Mouse (Mus musculus) midbrain, embryonic 15.5 days (tissue): ENCODE measurements at regions not wholly inside any gene's neighbourhood (a gene's known extent, or its start where the extent isn't known, plus 50 kb on each side); places are given as distances from the start of the nearest gene placed in this dataset.

Source experiments
- ATAC-seq: fragments of 200-750 bp; cut with Nextera tagmentation; replicated peaks from 2 replicates; pipeline ENCODE4 v1.8.0; 2017; ENCODE audit warnings: moderate TSS enrichment
- H3K27ac ChIP-seq: fragments of 300-500 bp; sonication (generic); 2 replicates; pipeline ENCODE4 v1.5.1; 2015; ENCODE audit warnings: mild to moderate bottlenecking, inconsistent platforms
- H3K27me3 ChIP-seq: fragments of 300-500 bp; sonication (generic); replicated peaks from 2 replicates; pipeline ENCODE4 v1.6.1; 2015; ENCODE audit warnings: inconsistent platforms
- H3K36me3 ChIP-seq: fragments of 300-500 bp; sonication (generic); replicated peaks from 2 replicates; pipeline ENCODE4 v1.6.1; 2015; ENCODE audit warnings: inconsistent platforms
- H3K4me1 ChIP-seq: fragments of 300-500 bp; sonication (generic); 2 replicates; pipeline ENCODE4 v1.6.1; 2015; ENCODE audit warnings: inconsistent platforms
- H3K4me2 ChIP-seq: fragments of 300-500 bp; sonication (generic); 2 replicates; pipeline ENCODE4 v1.6.1; 2015; ENCODE audit warnings: inconsistent platforms, mild to moderate bottlenecking, moderate library complexity
- H3K4me3 ChIP-seq: fragments of 300-500 bp; sonication (generic); 2 replicates; pipeline ENCODE4 v1.5.1; 2015; ENCODE audit warnings: mild to moderate bottlenecking, inconsistent platforms
- H3K9ac ChIP-seq: fragments of 300-500 bp; sonication (generic); 2 replicates; pipeline ENCODE4 v1.6.1; 2015; ENCODE audit warnings: mild to moderate bottlenecking, inconsistent platforms
- H3K9me3 ChIP-seq: fragments of 300-500 bp; sonication (generic); 2 replicates; pipeline ENCODE4 v1.6.1; 2016; ENCODE audit warnings: inconsistent platforms
- WGBS: fragments of 180-500 bp; shearing (Covaris S2); methylation state at CpG from one replicate; pipeline ENCODE4 v1.1.7; 2015; ENCODE audit warnings: mixed read lengths; 5-methylcytosine and 5-hydroxymethylcytosine counted together

GRCm38 (mm10) chr12:99039497-99040322, 119.3 kb downstream of the Ttc8 start:
- 28% methylated on average over 9 of the region's 9 CpGs for WGBS
- no peaks in the 10 kb centered on the region for H3K9me3 ChIP-seq
- H3K4me1 ChIP-seq, result peaks cover 9% of the 10 kb centered on the region; the same call in 1 of the 2 replicates
- no peak overlapping the region for H3K27ac ChIP-seq
- H3K9ac ChIP-seq, result no peak overlapping the region
- H3K27me3 ChIP-seq, result no peaks in the 10 kb centered on the region
- ATAC-seq, result 0 out of 2 replicates have a peak, but pooled peaks have one; percentile 24
- no peaks in the 10 kb centered on the region for H3K36me3 ChIP-seq
- no peak overlapping the region for H3K4me3 ChIP-seq
- H3K4me2 ChIP-seq, result no peak overlapping the region

GRCm38 (mm10) chr12:99041606-99042005, 121.2 kb downstream of the Ttc8 start:
- Histone ChIP-seq H3K27ac (no peak overlapping the region), H3K36me3 (no peaks in the 10 kb centered on the region), H3K4me2 (no peak overlapping the region), H3K9ac (no peak overlapping the region), H3K27me3 (no peaks in the 10 kb centered on the region), H3K4me1 (peaks cover 9% of the 10 kb centered on the region; the same call in 1 of the 2 replicates), H3K9me3 (no peaks in the 10 kb centered on the region), H3K4me3 (no peak overlapping the region)
- 65% methylated on average over 4 of the region's 4 CpGs for WGBS
- no peak for ATAC-seq

- H3K4me1 ChIP-seq, result peaks cover 9% of the 10 kb centered on the region; the same call in 1 of the 2 replicates
- H3K27ac ChIP-seq, result peak overlapping the region; percentile 28; the same call in 1 of the 2 replicates
- H3K36me3 ChIP-seq, result no peaks in the 10 kb centered on the region
- H3K4me3 ChIP-seq, result no peak overlapping the region
- ATAC-seq, result no peak; the same call in 1 of the 2 replicates
- no peaks in the 10 kb centered on the region for H3K27me3 ChIP-seq
- no peak overlapping the region for H3K4me2 ChIP-seq
- no peaks in the 10 kb centered on the region for H3K9me3 ChIP-seq
- 63% methylated on average over 16 of the region's 16 CpGs for WGBS
- H3K9ac ChIP-seq, result no peak overlapping the region
Measured at GRCm38 (mm10) chr12:99042918-99043862, 122.8 kb downstream of the Ttc8 start.

- ATAC-seq, result no peak
- no peak overlapping the region for H3K4me2 ChIP-seq
- H3K27me3 ChIP-seq, result no peaks in the 10 kb centered on the region
- H3K4me1 ChIP-seq, result peaks cover 5% of the 10 kb centered on the region; the same call in 1 of the 2 replicates
- no peaks in the 10 kb centered on the region for H3K9me3 ChIP-seq
- no peaks in the 10 kb centered on the region for H3K36me3 ChIP-seq
- H3K9ac ChIP-seq, result no peak overlapping the region
- WGBS, result 81% methylated on average over 5 of the region's 5 CpGs
- no peak overlapping the region for H3K27ac ChIP-seq
- H3K4me3 ChIP-seq, result no peak overlapping the region
Measured at GRCm38 (mm10) chr12:99044477-99044876, 124.1 kb downstream of the Ttc8 start.

GRCm38 (mm10) chr12:99050426-99050825, 130.1 kb downstream of the Ttc8 start:
- Histone ChIP-seq H3K9ac (no peak overlapping the region), H3K9me3 (no peaks in the 10 kb centered on the region), H3K36me3 (no peaks in the 10 kb centered on the region), H3K4me3 (no peak overlapping the region), H3K4me2 (no peak overlapping the region), H3K27ac (no peak overlapping the region), H3K27me3 (no peaks in the 10 kb centered on the region), H3K4me1 (no peaks in the 10 kb centered on the region)
- no peak for ATAC-seq
- WGBS, result 73% methylated on average over 2 of the region's 2 CpGs

GRCm38 (mm10) chr12:99052599-99052998, 132.2 kb downstream of the Ttc8 start:
- Histone ChIP-seq H3K4me3 (no peak overlapping the region), H3K4me2 (no peak overlapping the region), H3K4me1 (no peaks in the 10 kb centered on the region), H3K27ac (no peak overlapping the region), H3K9ac (no peak overlapping the region), H3K36me3 (no peaks in the 10 kb centered on the region), H3K9me3 (no peaks in the 10 kb centered on the region), H3K27me3 (no peaks in the 10 kb centered on the region)
- no peak for ATAC-seq
- WGBS, result 92% methylated on average over 7 of the region's 7 CpGs

- no peak for ATAC-seq
- Histone ChIP-seq H3K36me3 (no peaks in the 10 kb centered on the region), H3K27ac (no peak overlapping the region), H3K4me2 (no peak overlapping the region), H3K27me3 (no peaks in the 10 kb centered on the region), H3K9ac (no peak overlapping the region), H3K4me1 (no peaks in the 10 kb centered on the region), H3K4me3 (no peak overlapping the region), H3K9me3 (no peaks in the 10 kb centered on the region)
- 91% methylated on average over 2 of the region's 2 CpGs for WGBS
Measured at GRCm38 (mm10) chr12:99057521-99057920, 137.1 kb downstream of the Ttc8 start.

GRCm38 (mm10) chr12:99058916-99059315, 138.5 kb downstream of the Ttc8 start:
- H3K9ac ChIP-seq, result no peak overlapping the region
- H3K4me3 ChIP-seq, result no peak overlapping the region
- H3K27me3 ChIP-seq, result no peaks in the 10 kb centered on the region
- no peaks in the 10 kb centered on the region for H3K9me3 ChIP-seq
- H3K27ac ChIP-seq, result no peak overlapping the region
- no peak for ATAC-seq
- no peak overlapping the region for H3K4me2 ChIP-seq
- H3K4me1 ChIP-seq, result no peaks in the 10 kb centered on the region
- no peaks in the 10 kb centered on the region for H3K36me3 ChIP-seq
- WGBS, result 72% methylated on average over 2 of the region's 2 CpGs

- no peaks in the 10 kb centered on the region for H3K27me3 ChIP-seq
- no peak overlapping the region for H3K9ac ChIP-seq
- H3K4me2 ChIP-seq, result no peak overlapping the region
- no peak overlapping the region for H3K4me3 ChIP-seq
- H3K4me1 ChIP-seq, result no peaks in the 10 kb centered on the region
- H3K27ac ChIP-seq, result no peak overlapping the region
- no peak for ATAC-seq
- WGBS, result 97% methylated on average over 4 of the region's 4 CpGs
- no peaks in the 10 kb centered on the region for H3K36me3 ChIP-seq
- H3K9me3 ChIP-seq, result no peaks in the 10 kb centered on the region
Measured at GRCm38 (mm10) chr12:99059491-99059890, 139.1 kb downstream of the Ttc8 start.

- no peak overlapping the region for H3K4me3 ChIP-seq
- 46% methylated on average over 2 of the region's 2 CpGs for WGBS
- no peaks in the 10 kb centered on the region for H3K36me3 ChIP-seq
- H3K4me1 ChIP-seq, result no peaks in the 10 kb centered on the region
- H3K27me3 ChIP-seq, result no peaks in the 10 kb centered on the region
- no peak for ATAC-seq
- no peak overlapping the region for H3K4me2 ChIP-seq
- no peaks in the 10 kb centered on the region for H3K9me3 ChIP-seq
- H3K27ac ChIP-seq, result no peak overlapping the region
- H3K9ac ChIP-seq, result no peak overlapping the region
Measured at GRCm38 (mm10) chr12:99060702-99061101, 140.3 kb downstream of the Ttc8 start.

- 68% methylated on average over 3 of the region's 3 CpGs for WGBS
- H3K36me3 ChIP-seq, result no peaks in the 10 kb centered on the region
- H3K9me3 ChIP-seq, result no peaks in the 10 kb centered on the region
- H3K4me3 ChIP-seq, result no peak overlapping the region
- H3K9ac ChIP-seq, result no peak overlapping the region
- ATAC-seq, result no peak
- no peak overlapping the region for H3K27ac ChIP-seq
- no peaks in the 10 kb centered on the region for H3K4me1 ChIP-seq
- no peak overlapping the region for H3K4me2 ChIP-seq
- no peaks in the 10 kb centered on the region for H3K27me3 ChIP-seq
Measured at GRCm38 (mm10) chr12:99063441-99063840, 143.1 kb downstream of the Ttc8 start.

GRCm38 (mm10) chr12:99063885-99064284, 143.5 kb downstream of the Ttc8 start:
- Histone ChIP-seq H3K4me1 (no peaks in the 10 kb centered on the region), H3K4me2 (no peak overlapping the region), H3K36me3 (no peaks in the 10 kb centered on the region), H3K27ac (no peak overlapping the region), H3K4me3 (no peak overlapping the region), H3K9me3 (no peaks in the 10 kb centered on the region), H3K27me3 (no peaks in the 10 kb centered on the region), H3K9ac (no peak overlapping the region)
- 86% methylated on average over 8 of the region's 8 CpGs for WGBS
- no peak for ATAC-seq
